Mouse (Mus musculus) spleen, adult 2 months (tissue): ENCODE measurements around the gene Lingo2. TPM values are rescaled to one million over a fixed set of nuclear protein-coding genes. Genes with fewer than 3 reads are reported as not detected.

Experiments
- DNase-seq, 2 experiments: peaks; one replicate each; pipeline versions ENCODE4 v3.0.0 to v3.0.0-alpha.2; 2012 to 2021; ENCODE audit warnings: low spot score in 2 of 2, low read depth in 1 of 2
- H3K27ac ChIP-seq: fragments of 200-500 bp; 2 replicates; pipeline ENCODE4 v1.5.1; 2012; ENCODE audit warnings: low read length, inconsistent platforms; ENCODE audit not compliant: insufficient read depth
- H3K27me3 ChIP-seq: fragments of 200-500 bp; 2 replicates; pipeline ENCODE4 v1.6.1; 2012; ENCODE audit warnings: mild to moderate bottlenecking, moderate library complexity, low read length, inconsistent platforms; ENCODE audit not compliant: control insufficient read depth, insufficient read depth
- H3K36me3 ChIP-seq: fragments of 200-500 bp; 2 replicates; pipeline ENCODE4 v1.6.1; 2012; ENCODE audit warnings: mild to moderate bottlenecking, low read length, inconsistent platforms; ENCODE audit not compliant: control insufficient read depth, insufficient read depth
- H3K4me1 ChIP-seq: fragments of 200-500 bp; 2 replicates; pipeline ENCODE4 v1.6.1; 2011; ENCODE audit warnings: inconsistent platforms; ENCODE audit not compliant: control insufficient read depth, insufficient read depth, insufficient read length
- H3K4me3 ChIP-seq: fragments of 200-500 bp; 2 replicates; pipeline ENCODE4 v1.5.1; 2011; ENCODE audit warnings: mild to moderate bottlenecking, inconsistent platforms; ENCODE audit not compliant: insufficient read depth, insufficient read length; ENCODE audit errors: extremely low read depth
- CTCF ChIP-seq: fragments of 200-500 bp; IDR thresholded peaks from 2 replicates; pipeline ENCODE4 v1.5.1; 2011; ENCODE audit warnings: mild to moderate bottlenecking, inconsistent platforms; ENCODE audit not compliant: insufficient read depth, insufficient read length, insufficient replicate concordance; ENCODE audit errors: extremely low read depth
- POLR2A ChIP-seq: fragments of 200-500 bp; IDR thresholded peaks from 2 replicates; pipeline ENCODE4 v1.6.1; 2011; ENCODE audit warnings: low read depth, low read length, inconsistent platforms
- WGBS: fragments of 180-500 bp; shearing (Covaris S2); methylation state at CpG from one replicate; pipeline ENCODE4 v1.1.7; 2018; 5-methylcytosine and 5-hydroxymethylcytosine counted together
- polyA plus RNA-seq: library from polyadenylated mRNA; depleted of rRNA; stranded (reverse); fragments of >200 nt; gene quantifications from 2 replicates; pipeline ENCODE4 v1.2.3, GENCODE M21; 2012

Gene Lingo2
- polyA plus RNA-seq, 1 experiment, result 0.02 TPM

DNA sequence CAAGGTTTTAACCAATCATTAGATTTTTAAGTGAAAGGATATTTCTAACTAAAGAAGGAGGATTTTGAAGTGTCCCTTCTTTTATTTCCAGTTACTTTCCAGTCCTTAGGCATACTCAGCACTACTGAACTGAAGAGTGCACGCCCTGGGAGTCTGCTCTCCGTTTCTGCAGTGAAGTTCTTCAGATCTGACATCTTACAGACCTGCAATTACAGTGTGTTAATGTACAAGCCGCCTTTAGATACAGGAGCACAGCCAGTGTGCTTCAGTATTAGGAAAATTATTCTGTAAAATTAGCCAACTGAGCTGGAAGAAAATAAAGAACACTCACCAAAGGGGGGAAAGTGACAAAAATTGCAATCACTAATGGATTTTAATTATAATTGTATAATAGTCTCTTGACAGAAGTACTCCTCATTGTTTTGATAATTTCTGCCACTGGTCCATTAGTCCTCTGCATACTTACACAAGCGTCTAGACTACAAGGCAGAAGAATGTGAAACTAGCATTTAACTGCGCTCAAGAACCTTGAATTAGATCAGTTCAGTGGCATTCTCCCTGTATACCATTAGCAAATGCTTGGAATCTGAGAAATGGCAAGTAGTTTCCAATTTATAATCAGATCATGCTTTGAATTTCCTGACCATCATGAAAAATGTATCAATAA is 1167.2 kb downstream of the Lingo2 start:
- 67% methylated on average over 5 of the region's 5 CpGs for WGBS
- Histone ChIP-seq H3K4me3 (no peak overlapping the region), H3K4me1 (no peaks in the 10 kb centered on the region), H3K27ac (no peak overlapping the region), H3K36me3 (no peaks in the 10 kb centered on the region), H3K27me3 (no peaks in the 10 kb centered on the region)
- no peak for DNase-seq
- TF ChIP-seq CTCF (no peak), POLR2A (no peak)

DNA sequence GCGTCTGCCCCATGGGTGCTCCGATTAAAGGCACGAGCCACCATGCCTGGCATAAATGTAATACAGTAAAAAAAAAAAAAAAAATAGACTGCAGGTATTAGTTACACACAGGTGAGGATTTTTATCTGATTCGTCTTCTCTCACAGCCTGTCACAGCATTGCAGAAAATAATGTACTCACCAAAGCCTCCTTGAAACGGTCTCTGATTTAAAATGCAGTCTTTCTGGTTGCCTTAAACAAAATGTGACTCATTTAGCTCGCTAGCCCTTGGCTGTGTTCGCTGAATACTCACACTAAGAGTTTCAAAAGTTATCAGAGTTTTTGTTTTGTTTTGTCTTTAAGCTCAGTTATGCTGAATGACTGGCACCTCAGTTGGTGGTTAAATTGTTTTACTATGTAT is 1180.7 kb downstream of the Lingo2 start:
- H3K36me3 ChIP-seq, result no peaks in the 10 kb centered on the region
- no peak for DNase-seq
- no peaks in the 10 kb centered on the region for H3K27me3 ChIP-seq
- H3K4me1 ChIP-seq, result no peaks in the 10 kb centered on the region
- no peak overlapping the region for H3K27ac ChIP-seq
- WGBS, result 86% methylated on average over 7 of the region's 7 CpGs
- TF ChIP-seq CTCF, result no peak
- no peak for TF ChIP-seq POLR2A
- no peak overlapping the region for H3K4me3 ChIP-seq

DNA sequence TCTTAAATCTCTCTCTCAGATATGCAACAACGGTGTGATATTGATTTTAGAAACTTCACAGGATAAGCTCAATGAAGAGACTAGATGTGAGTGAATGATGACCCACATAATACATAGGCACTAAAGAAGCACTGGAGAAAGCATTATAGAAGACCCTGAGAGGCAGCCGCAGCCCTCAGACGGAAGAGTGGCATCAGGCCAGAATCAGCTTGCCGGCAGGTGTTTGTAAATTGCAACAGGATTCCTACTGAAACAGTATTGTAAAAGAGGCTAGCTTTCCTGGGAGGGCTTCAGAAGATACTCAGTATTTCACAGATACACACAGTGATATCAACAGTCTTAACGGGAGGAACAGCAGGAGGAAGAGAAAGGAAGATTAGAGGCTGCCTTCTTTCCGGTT is 1184.6 kb downstream of the Lingo2 start:
- 90% methylated on average over 6 of the region's 6 CpGs for WGBS
- no peaks in the 10 kb centered on the region for H3K4me1 ChIP-seq
- H3K27me3 ChIP-seq, result no peaks in the 10 kb centered on the region
- DNase-seq, result no peak
- H3K36me3 ChIP-seq, result no peaks in the 10 kb centered on the region
- no peak for TF ChIP-seq CTCF
- no peak for TF ChIP-seq POLR2A
- no peak overlapping the region for H3K27ac ChIP-seq
- no peak overlapping the region for H3K4me3 ChIP-seq

DNA sequence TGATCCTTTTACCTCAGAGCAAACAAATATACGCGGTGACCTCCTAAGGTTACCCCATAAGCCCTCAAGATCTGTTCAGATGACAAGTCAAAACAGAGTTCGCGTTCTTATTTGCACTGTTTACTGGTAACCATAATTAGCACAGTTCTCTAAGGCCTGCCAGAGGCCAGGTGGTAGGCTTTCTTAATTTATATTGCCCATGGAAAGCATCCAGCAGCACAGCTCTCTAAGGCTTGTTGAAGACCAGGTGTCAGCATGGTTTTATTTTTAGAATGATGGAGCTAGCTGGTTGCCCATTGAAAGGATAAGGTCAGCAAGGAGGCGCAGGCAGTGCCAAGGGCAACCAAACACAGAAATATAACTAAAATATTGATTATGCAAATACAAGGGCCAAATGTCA is 1190.4 kb downstream of the Lingo2 start:
- WGBS, result 88% methylated on average over 5 of the region's 5 CpGs
- Histone ChIP-seq H3K4me3 (no peak overlapping the region), H3K4me1 (no peaks in the 10 kb centered on the region), H3K27ac (no peak overlapping the region), H3K27me3 (no peaks in the 10 kb centered on the region), H3K36me3 (no peaks in the 10 kb centered on the region)
- DNase-seq, result no peak
- TF ChIP-seq POLR2A, result no peak
- TF ChIP-seq CTCF, result no peak

DNA sequence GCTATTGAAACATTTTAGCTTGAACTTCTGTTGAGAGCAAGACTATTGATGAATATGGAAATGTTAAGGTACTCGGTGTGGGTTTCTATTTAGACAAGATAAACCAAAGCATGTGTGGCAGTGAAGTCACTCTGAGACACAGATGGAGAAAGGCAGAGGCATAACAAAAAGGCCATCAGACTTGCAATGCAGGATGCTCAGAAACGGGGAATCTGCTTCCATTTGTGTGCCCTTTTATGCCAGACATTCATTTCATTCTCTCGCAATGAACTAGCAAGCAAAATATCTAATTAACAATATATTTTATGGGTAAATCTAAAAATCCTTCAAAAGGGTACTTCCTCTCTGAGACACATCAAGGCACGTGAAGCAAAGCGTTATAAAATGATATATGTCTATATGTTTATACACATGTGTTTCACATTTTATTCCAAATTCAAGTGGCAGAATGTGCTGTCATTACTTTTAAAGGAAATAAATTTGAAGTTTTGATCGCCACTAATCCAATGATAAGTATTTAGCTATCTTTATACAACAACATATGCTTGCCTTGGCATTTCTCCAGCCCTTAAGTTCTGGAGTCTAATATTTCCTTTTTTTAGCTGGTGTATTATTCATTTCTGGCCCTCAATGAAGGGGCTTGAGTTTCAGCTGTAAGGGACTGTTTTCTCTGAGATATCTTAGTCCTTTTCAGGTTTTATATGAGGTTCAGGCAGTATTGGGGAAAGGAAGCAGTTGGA is 1199.3 kb downstream of the Lingo2 start:
- WGBS, result 81% methylated on average over 6 of the region's 6 CpGs
- no peaks in the 10 kb centered on the region for H3K36me3 ChIP-seq
- H3K27ac ChIP-seq, result no peak overlapping the region
- H3K4me1 ChIP-seq, result no peaks in the 10 kb centered on the region
- TF ChIP-seq CTCF, result no peak
- no peak for TF ChIP-seq POLR2A
- DNase-seq, result no peak
- H3K4me3 ChIP-seq, result no peak overlapping the region
- no peaks in the 10 kb centered on the region for H3K27me3 ChIP-seq

DNA sequence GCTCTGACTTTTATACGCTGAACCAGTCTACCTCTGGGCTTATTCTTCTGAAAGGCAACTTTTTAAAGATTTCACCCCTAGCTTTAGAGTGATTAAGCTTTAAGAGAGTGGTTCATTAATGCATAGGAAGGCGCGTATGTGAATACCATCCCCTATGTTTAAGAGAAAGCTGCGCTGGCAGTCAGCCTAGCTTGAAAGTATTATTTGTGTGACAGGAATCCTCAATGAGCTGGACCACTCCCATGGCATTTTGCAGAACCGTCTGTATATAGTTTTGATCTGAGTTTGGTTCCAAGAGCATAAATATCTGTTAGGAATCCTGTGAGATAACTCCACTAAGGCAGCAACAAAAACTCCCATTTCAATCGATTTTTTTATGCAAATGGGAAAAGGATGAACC is 1204.9 kb downstream of the Lingo2 start:
- no peak overlapping the region for H3K4me3 ChIP-seq
- no peaks in the 10 kb centered on the region for H3K27me3 ChIP-seq
- 84% methylated on average over 6 of the region's 6 CpGs for WGBS
- H3K36me3 ChIP-seq, result no peaks in the 10 kb centered on the region
- no peak for DNase-seq
- H3K27ac ChIP-seq, result no peak overlapping the region
- no peaks in the 10 kb centered on the region for H3K4me1 ChIP-seq
- TF ChIP-seq POLR2A, result no peak
- no peak for TF ChIP-seq CTCF

DNA sequence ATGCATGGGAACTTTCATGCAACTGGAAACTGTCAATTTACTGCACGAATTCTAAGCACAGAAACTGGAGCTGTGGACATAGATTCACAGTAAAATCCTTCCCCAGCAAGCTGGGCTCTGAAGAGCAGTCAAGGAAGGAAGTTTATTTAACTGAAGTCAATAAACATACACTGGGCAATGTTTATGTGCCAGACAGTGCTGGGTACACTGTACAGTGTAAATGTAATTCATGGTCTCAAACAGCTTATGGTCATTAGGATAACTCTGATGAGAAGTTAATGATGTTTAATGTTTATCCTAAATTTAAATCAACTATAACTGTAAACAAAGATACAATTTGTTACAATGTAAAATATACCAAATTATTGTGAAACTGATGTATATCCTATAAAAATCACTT is 1226.8 kb downstream of the Lingo2 start:
- WGBS, result 54% methylated on average over 1 of the region's 1 CpGs
- H3K27ac ChIP-seq, result no peak overlapping the region
- no peak overlapping the region for H3K4me3 ChIP-seq
- H3K36me3 ChIP-seq, result no peaks in the 10 kb centered on the region
- H3K4me1 ChIP-seq, result no peaks in the 10 kb centered on the region
- DNase-seq, result no peak
- H3K27me3 ChIP-seq, result no peaks in the 10 kb centered on the region
- TF ChIP-seq POLR2A, result no peak
- TF ChIP-seq CTCF, result no peak
